Mouse (Mus musculus): ENCODE measurements around the gene Cdh3.

Cdh3 gene

GRCm38 (mm10) chr8:106527241-106528036 is 16.7 kb downstream of the Cdh3 start:
- no peak for DNase-seq

DNA sequence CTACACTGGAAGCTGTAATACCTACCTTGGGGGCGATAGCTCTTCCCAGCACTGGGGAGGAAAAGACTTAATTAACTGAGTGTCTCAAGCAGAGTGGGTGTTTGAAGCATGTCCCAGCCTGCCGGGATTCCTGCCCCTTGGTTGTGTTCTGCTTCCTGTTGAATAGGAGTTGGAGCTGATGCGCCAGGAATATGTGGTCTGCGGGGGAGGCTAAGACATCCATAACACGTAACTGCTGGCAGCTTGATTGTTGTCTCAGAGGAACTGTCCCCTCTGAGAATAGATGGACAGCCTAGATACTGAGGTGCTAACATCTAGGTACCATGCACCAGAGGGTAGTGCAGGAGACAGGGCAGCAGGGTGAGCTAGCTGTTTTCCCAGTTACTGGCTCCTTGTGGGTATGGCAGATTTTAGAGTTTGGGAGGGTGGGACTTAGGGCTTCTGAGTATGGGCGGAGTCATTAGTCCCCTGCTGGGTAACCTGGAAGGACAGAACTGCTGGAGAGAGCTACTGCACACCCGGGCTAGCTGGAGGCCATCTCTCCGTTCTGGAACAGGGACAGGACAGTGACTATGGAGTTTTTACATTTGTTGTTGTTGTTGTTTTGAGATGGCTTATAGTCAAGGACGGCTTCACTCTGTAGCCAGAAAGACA is 18.0 kb downstream of the Cdh3 start:
- DNase-seq, result no peak

- no peak for DNase-seq
Measured at GRCm38 (mm10) chr8:106529885-106530482, 19.3 kb downstream of the Cdh3 start.

GRCm38 (mm10) chr8:106530566-106530965 is 19.9 kb downstream of the Cdh3 start:
- peak; percentile 47 for DNase-seq

DNA sequence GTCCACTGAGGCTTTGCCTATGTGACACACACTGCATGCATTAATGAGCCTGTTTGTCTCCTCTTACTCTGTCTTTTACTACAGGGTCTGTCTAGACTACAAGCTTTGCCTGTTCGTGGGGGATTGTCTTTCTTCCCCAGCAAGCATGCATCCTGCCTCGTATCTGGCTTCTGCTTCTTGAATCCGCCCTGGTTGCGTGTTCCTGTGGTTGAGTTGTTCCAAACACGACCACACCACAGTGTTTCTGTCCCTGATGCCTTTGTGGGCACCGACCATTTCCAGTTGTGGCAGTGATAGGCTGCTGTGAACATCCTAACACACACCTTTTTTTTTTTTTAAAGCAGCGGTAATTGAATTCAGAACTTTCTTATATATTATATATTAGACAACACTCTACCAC is 23.0 kb downstream of the Cdh3 start:
- no peak for DNase-seq

- DNase-seq, result peak; percentile 78
Measured at GRCm38 (mm10) chr8:106534449-106534848, 23.8 kb downstream of the Cdh3 start.

GRCm38 (mm10) chr8:106535448-106535847 is 24.8 kb downstream of the Cdh3 start:
- no peak for DNase-seq

DNA sequence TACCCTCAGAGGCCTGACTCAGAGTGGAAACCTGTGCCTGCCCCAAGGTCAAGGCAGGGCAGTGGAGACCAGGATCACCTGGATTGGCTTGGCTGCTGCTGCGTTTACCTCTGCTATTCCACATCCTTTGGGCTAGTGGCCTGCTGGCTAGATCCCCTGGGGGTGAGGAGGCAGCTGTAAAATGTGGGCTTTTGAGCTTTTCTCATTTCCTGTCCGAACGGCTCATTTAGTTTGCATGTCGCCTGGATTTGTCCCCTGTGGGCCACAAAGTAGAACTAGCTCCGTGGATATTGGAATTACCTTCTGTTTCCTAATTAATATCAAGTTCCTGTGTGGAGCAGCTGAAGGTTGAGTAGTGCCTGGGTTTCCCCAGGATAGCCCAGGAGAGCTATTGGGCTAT is 28.5 kb downstream of the Cdh3 start:
- DNase-seq, result no peak

GRCm38 (mm10) chr8:106541002-106541401 is 30.3 kb downstream of the Cdh3 start:
- DNase-seq, result no peak

DNA sequence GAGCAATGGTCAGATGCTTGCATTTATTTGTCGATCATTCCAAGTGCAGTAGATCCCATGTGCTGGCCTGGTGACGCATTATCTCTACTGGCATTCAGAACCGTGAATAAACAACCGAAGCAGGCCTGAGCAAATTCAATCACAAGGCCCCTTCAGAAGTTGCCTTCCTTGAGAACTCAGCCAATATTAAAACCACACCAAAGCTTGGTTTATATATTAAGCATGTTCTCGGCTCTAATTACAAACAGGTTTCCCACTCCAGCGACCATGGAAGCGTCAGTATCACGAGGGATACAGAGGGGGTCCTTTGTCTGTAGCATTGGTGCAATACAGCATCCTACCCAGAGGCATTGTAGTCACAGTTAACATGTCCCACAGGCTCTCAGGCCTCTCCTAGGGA is 32.4 kb downstream of the Cdh3 start:
- DNase-seq, result no peak

GRCm38 (mm10) chr8:106545149-106545548 is 34.5 kb downstream of the Cdh3 start:
- no peak for DNase-seq

DNA sequence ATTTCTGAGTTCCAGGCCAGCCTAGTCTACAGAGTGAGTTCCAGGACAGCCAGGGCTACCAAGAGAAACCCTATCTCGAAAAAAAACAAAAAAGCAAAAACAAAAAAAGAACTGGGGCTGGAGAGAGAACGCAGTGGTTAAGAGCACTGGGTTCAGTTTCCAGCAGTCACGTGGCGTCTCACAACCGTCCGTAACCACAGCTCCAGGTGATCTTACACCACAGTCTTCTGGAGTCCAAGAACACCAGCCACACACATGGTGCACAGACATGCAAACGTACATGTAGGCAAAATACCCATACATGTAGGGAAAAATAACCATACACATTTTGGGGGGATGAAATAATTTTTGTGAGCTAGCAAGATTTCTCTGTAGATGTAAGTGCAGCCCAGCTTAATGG is 36.1 kb downstream of the Cdh3 start:
- no peak for DNase-seq

DNA sequence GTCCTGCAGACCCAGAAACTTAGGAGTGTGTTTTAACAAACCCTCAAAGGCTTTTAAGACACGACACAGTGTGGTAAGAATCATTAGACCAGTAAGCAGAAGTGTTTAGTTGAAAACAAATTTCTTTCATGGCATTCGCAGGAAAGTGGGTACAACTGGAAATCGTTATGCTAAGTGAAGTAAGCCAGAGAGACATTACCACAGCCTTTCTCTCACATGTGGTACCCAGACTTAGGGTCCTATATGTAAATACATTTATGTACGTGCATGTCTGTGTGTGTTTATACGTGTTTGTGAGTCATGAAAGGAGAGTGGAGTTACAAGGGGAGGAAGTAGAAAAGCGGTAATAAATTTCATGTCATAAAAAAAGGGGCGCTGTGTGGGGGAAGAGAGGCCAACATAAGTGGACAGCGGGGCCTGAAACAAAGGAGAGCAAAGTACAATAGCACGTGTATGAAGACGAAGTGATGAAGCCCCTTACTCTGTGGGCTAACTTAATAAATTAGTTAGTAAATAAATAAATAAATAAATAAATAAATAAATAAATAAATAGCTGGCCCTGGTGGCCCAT is 37.8 kb downstream of the Cdh3 start:
- no peak for DNase-seq

DNA sequence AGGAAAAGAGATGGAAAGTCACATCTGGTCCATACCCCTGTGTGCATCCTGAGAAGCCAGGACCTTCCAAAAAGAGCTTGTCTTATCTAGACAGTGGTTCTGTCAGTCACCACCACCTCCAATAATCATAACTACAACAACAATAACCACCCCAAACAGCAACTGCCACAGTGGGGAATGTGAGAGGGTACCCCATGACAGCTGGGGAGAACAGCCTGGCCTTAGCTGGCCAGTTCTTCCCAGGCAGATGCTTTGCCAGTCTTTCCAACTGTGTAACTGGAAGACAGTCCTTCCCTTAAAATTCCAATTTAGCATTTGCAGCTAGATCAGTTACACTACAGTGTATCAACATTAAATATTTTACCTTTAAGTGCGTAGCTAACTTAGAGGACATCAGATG is 40.2 kb downstream of the Cdh3 start:
- DNase-seq, result no peak

GRCm38 (mm10) chr8:106554011-106554410 is 43.3 kb downstream of the Cdh3 start:
- DNase-seq, result no peak

DNA sequence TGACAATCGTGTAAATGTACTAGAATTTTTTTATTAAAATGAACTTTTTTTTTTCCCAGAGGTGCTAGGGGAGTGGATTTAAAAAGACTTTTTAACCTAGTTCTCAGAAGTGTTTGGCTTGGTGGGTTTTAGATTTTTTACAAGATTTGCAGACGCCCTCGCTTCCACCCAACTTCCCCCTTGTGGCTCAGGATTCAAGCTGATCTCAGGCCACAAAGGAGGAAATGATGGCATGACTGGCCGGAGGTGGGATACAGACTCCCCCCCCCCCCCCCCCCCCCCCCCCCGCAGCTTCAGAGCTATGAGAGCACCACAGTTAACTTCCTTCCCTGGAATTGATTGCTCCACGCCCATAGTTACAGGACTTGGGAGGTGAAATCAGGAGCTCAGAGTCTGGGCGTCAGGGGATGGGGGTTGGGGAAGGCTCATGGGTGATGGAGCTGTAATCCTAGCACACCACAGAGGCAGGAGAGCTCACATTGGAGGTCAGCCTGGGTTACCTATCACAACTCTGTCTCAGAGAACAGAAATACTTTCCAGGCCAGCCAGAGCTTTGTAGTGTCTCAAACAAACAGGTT is 45.5 kb downstream of the Cdh3 start:
- no peak for DNase-seq

GRCm38 (mm10) chr8:106559844-106560243 is 49.2 kb downstream of the Cdh3 start:
- DNase-seq, result no peak

- peak; percentile 84 for DNase-seq
Measured at GRCm38 (mm10) chr8:106561097-106561865, 50.6 kb downstream of the Cdh3 start.

GRCm38 (mm10) chr8:106563691-106564182 is 53.0 kb downstream of the Cdh3 start:
- peak; percentile 55 for DNase-seq

GRCm38 (mm10) chr8:106569006-106569405 is 58.3 kb downstream of the Cdh3 start:
- no peak for DNase-seq

DNA sequence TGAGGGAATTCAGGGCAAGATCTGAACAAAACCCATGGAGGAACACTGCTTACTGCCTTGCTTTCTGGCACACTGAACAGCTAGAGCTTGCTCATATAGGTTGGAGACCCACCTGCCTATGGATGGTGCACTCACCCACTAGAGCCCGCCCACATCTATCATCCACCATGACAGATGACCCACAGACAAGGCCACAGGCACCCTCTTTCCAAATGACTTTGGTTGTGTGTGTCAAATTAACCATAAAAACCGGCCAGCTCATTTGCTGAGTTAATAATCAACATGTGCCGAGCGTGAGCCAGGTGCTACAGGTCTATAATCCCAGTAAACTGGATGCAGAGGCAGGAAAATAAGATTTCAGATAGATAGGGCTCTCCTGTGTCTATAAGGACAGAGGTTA is 59.7 kb downstream of the Cdh3 start:
- DNase-seq, result peak; percentile 49

DNA sequence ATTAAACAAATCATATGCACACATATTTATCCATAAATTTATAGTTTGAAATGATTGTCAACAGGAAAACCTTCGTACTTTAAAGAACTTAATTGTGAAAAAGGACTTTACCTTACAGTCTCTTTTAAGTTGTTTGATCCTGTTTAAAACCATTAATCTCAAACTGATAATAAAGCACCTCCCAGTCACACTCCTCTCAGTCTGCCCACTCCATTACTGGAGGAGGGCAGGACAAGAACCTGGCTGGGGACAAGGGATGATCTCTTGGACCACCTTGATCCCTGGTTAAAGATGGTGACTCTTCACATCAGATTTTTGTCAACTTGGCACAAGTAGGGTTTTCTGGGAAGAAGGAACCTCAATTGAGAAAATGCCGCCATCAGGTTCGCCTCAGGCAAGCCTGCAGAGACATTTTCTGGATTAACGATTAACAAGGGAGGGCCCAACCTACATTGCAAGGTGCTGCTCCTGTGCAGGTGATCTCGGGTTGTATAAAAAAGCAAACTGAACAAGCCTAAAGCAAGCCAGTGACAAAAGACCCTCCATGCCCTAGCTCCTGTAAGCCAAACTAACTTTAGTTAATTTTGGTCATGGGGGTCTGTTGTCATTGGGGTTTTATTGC is 61.0 kb downstream of the Cdh3 start:
- peak; percentile 33 for DNase-seq

Measured in kidney, postnatal 10 days (tissue).